Mouse (Mus musculus) T-helper 17 cell (primary cell): ENCODE data around the gene Epha10.

ENCODE experiments used
- in situ Hi-C, 2 experiments: fragments of 300-600 bp; cut with MboI, MseI; formaldehyde crosslinking; loops; 1 replicate in 1 of 2; 2 replicates in 1 of 2; pipeline ENCODE4 v1.15.1; 2025; ENCODE audit warnings: high pct_unique_total_duplicates in 2 of 2

The Epha10 gene

GRCm38 (mm10) chr4:124962576-124962975 lies 81.9 kb downstream of the Epha10 start:
- in situ Hi-C loops = no loop called here

GRCm38 (mm10) chr4:124964912-124965599 lies 84.4 kb downstream of the Epha10 start:
- in situ Hi-C loops = no loop called here
